Mouse (Mus musculus): ENCODE data around the gene Cox14. TPM values are rescaled to one million over a fixed set of nuclear protein-coding genes. Genes with fewer than 3 reads are reported as not detected.

Cox14 gene
- polyA plus RNA-seq (2012; rRNA removed) = 263 and 269 TPM in 2 replicates

DNA sequence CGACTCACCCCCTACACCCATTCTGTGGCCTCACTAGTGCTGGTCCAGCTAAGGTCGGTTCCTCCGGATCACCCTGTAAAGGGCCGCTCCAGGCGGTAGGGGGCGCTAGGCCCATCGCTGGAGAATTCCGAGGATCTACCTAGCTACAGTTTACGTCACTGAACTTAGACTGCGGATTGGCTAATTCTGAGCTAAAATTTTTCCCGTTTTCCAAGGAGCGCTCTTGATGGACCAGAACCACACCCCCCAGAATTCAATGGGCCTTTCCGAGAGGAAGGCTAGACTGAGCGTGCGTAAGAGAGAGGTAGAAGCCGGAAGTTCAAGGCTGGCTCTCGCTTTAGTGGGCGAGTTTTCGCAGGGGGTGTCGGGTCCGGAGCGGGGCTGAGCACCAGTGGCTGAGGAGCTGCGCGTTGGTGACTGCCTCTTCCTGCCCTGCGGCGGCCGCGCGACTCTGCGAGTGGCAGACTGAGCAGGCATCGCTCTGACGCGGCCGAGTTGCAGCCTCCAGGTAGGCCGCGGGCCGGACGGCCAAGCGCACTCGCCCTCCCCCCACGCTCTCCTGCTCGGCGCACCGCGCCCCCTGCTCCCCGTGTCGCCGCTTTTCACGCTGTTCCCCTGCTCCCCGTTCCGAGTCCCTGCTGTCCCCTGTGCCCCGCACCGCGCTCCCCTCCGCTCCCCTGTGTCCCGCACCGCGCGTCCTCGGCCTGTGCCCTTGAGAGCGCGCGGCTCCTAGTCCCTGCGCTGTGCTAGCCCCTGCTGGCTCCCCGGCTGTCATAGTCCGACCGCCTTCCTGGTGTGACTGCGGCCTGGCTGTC lies at the start of gene Cox14:
Cox14 (plus strand) TSS at position 278 of the 815 bp plus-strand sequence.
- TF ChIP-seq POLR2A (IDR thresholded peaks at IDR 0.05; ENCODE audit: low read depth, low read length) (peak; percentile 84), CTCF (conservative IDR thresholded peaks at IDR 0.05; ENCODE audit: insufficient read depth, insufficient read length, low read depth, low read length) (peak; percentile 97)
- peak; percentile 99 for DNase-seq
- peaks cover 24% of the 10 kb centered on the region for H3K4me1 ChIP-seq (ENCODE audit: control insufficient read depth, insufficient read depth, low read length)
- H3K27me3 ChIP-seq (replicated peaks; ENCODE audit: control insufficient read depth, insufficient read depth, low read length) = no peaks in the 10 kb centered on the region
- peaks cover 3% of the 10 kb centered on the region; the same call in 1 of the 2 replicates for H3K36me3 ChIP-seq (ENCODE audit: control insufficient read depth, insufficient read depth, low read length)
- peak within 1 kb of the TSS; percentile 90 for H3K4me3 ChIP-seq (ENCODE audit: insufficient read depth, low read depth, low read length)
- peak within 1 kb of the TSS; percentile 84 for H3K27ac ChIP-seq (ENCODE audit: insufficient read depth, low read depth, low read length)
- WGBS = under 1% methylated on average over 67 of the region's 68 CpGs

DNA sequence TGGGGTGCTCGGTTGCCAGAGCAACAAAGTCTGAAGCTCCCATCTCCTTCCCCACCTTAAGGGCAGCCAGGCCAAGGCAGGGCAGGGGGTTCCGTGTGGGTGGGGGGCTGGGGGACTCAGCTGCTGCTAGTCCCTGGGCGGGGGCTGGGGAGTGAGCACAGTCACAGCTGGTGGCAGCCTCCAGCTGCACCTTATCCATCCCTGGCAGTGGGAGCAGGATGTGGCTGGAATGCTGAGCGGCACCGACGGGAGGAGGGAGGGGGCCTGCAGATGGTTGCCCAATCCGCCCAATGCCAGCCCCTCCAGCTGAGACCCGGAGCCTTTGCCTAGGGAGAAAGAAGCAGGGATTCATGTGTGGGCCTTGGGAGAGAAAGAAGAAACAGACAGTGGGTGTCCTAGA lies 48.3 kb upstream of the Cox14 start:
- Histone ChIP-seq H3K4me3 (ENCODE audit: insufficient read depth, low read depth, low read length) (no peak overlapping the region), H3K27ac (ENCODE audit: insufficient read depth, low read depth, low read length) (no peak overlapping the region), H3K4me1 (ENCODE audit: control insufficient read depth, insufficient read depth, low read length) (no peaks in the 10 kb centered on the region), H3K36me3 (ENCODE audit: control insufficient read depth, insufficient read depth, low read length) (no peaks in the 10 kb centered on the region), H3K27me3 (replicated peaks; ENCODE audit: control insufficient read depth, insufficient read depth, low read length) (no peaks in the 10 kb centered on the region)
- DNase-seq = no peak
- TF ChIP-seq CTCF (conservative IDR thresholded peaks at IDR 0.05; ENCODE audit: insufficient read depth, insufficient read length, low read depth, low read length) (no peak), POLR2A (IDR thresholded peaks at IDR 0.05; ENCODE audit: low read depth, low read length) (no peak)
- 62% methylated on average over 8 of the region's 8 CpGs for WGBS

GRCm38 (mm10) chr15:99678063-99678800 lies 47.2 kb upstream of the Cox14 start:
- WGBS = 21% methylated on average over 13 of the region's 13 CpGs
- Histone ChIP-seq H3K27ac (ENCODE audit: insufficient read depth, low read depth, low read length) (no peak overlapping the region), H3K36me3 (ENCODE audit: control insufficient read depth, insufficient read depth, low read length) (no peaks in the 10 kb centered on the region), H3K4me1 (ENCODE audit: control insufficient read depth, insufficient read depth, low read length) (no peaks in the 10 kb centered on the region), H3K4me3 (ENCODE audit: insufficient read depth, low read depth, low read length) (no peak overlapping the region), H3K27me3 (replicated peaks; ENCODE audit: control insufficient read depth, insufficient read depth, low read length) (no peaks in the 10 kb centered on the region)
- TF ChIP-seq CTCF (conservative IDR thresholded peaks at IDR 0.05; ENCODE audit: insufficient read depth, insufficient read length, low read depth, low read length) (peak; percentile 39; the same call in 1 of the 2 replicates), POLR2A (IDR thresholded peaks at IDR 0.05; ENCODE audit: low read depth, low read length) (no peak)
- no peak for DNase-seq

- H3K36me3 ChIP-seq (ENCODE audit: control insufficient read depth, insufficient read depth, low read length) = no peaks in the 10 kb centered on the region
- H3K27ac ChIP-seq (ENCODE audit: insufficient read depth, low read depth, low read length) = no peak overlapping the region
- TF ChIP-seq CTCF (conservative IDR thresholded peaks at IDR 0.05; ENCODE audit: insufficient read depth, insufficient read length, low read depth, low read length) (no peak), POLR2A (IDR thresholded peaks at IDR 0.05; ENCODE audit: low read depth, low read length) (no peak)
- 65% methylated on average over 7 of the region's 7 CpGs for WGBS
- no peak overlapping the region for H3K4me3 ChIP-seq (ENCODE audit: insufficient read depth, low read depth, low read length)
- H3K4me1 ChIP-seq (ENCODE audit: control insufficient read depth, insufficient read depth, low read length) = no peaks in the 10 kb centered on the region
- no peak for DNase-seq
- H3K27me3 ChIP-seq (replicated peaks; ENCODE audit: control insufficient read depth, insufficient read depth, low read length) = no peaks in the 10 kb centered on the region
Measured at GRCm38 (mm10) chr15:99679008-99679407, 46.4 kb upstream of the Cox14 start.

- DNase-seq = no peak
- Histone ChIP-seq H3K4me1 (ENCODE audit: control insufficient read depth, insufficient read depth, low read length) (no peaks in the 10 kb centered on the region), H3K27me3 (replicated peaks; ENCODE audit: control insufficient read depth, insufficient read depth, low read length) (no peaks in the 10 kb centered on the region), H3K27ac (ENCODE audit: insufficient read depth, low read depth, low read length) (no peak overlapping the region), H3K36me3 (ENCODE audit: control insufficient read depth, insufficient read depth, low read length) (no peaks in the 10 kb centered on the region), H3K4me3 (ENCODE audit: insufficient read depth, low read depth, low read length) (no peak overlapping the region)
- TF ChIP-seq POLR2A (IDR thresholded peaks at IDR 0.05; ENCODE audit: low read depth, low read length) (no peak), CTCF (conservative IDR thresholded peaks at IDR 0.05; ENCODE audit: insufficient read depth, insufficient read length, low read depth, low read length) (peak; percentile 35; the same call in 1 of the 2 replicates)
- WGBS = 93% methylated on average over 7 of the region's 7 CpGs
Measured at GRCm38 (mm10) chr15:99682880-99683279, 42.5 kb upstream of the Cox14 start.

GRCm38 (mm10) chr15:99684156-99684555 lies 41.3 kb upstream of the Cox14 start:
- Histone ChIP-seq H3K36me3 (ENCODE audit: control insufficient read depth, insufficient read depth, low read length) (no peaks in the 10 kb centered on the region), H3K4me3 (ENCODE audit: insufficient read depth, low read depth, low read length) (no peak overlapping the region), H3K4me1 (ENCODE audit: control insufficient read depth, insufficient read depth, low read length) (no peaks in the 10 kb centered on the region), H3K27me3 (replicated peaks; ENCODE audit: control insufficient read depth, insufficient read depth, low read length) (no peaks in the 10 kb centered on the region), H3K27ac (ENCODE audit: insufficient read depth, low read depth, low read length) (no peak overlapping the region)
- no peak for DNase-seq
- TF ChIP-seq CTCF (conservative IDR thresholded peaks at IDR 0.05; ENCODE audit: insufficient read depth, insufficient read length, low read depth, low read length) = no peak
- TF ChIP-seq POLR2A (IDR thresholded peaks at IDR 0.05; ENCODE audit: low read depth, low read length) = no peak
- WGBS = 95% methylated on average over 5 of the region's 5 CpGs

DNA sequence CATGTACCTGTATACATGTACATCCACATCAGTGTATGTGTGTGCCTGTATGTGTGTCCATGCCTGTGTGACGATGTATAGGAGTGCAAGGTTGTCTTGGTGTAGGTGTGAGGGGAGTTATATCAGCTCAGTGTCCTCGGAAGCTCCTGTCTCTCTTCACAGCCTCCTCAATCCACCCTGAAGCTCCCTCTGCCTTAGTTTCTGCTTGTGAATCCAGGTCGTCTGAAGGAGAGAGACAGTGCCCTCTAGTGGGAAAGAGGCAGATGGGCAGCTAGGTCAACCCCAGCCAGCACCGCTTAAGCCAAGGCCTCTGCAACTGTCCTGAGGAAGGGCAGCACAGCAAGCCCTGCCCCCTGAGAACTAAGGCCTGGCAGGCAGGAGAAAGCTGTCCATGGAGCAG lies 36.7 kb upstream of the Cox14 start:
- Histone ChIP-seq H3K36me3 (ENCODE audit: control insufficient read depth, insufficient read depth, low read length) (no peaks in the 10 kb centered on the region), H3K27ac (ENCODE audit: insufficient read depth, low read depth, low read length) (no peak overlapping the region), H3K4me1 (ENCODE audit: control insufficient read depth, insufficient read depth, low read length) (no peaks in the 10 kb centered on the region), H3K4me3 (ENCODE audit: insufficient read depth, low read depth, low read length) (no peak overlapping the region), H3K27me3 (replicated peaks; ENCODE audit: control insufficient read depth, insufficient read depth, low read length) (no peaks in the 10 kb centered on the region)
- peak; percentile 57 for DNase-seq
- WGBS = 8% methylated on average over 4 of the region's 4 CpGs
- TF ChIP-seq CTCF (conservative IDR thresholded peaks at IDR 0.05; ENCODE audit: insufficient read depth, insufficient read length, low read depth, low read length) (peak; percentile 93), POLR2A (IDR thresholded peaks at IDR 0.05; ENCODE audit: low read depth, low read length) (no peak)
